Mouse (Mus musculus) MEL (cell line): ENCODE measurements around the gene Tspan4. TPM values are rescaled to one million over a fixed set of nuclear protein-coding genes. Genes with fewer than 3 reads are reported as not detected.

Source experiments
- DNase-seq: peaks from one replicate; pipeline ENCODE4 v3.0.0; 2011; ENCODE audit warnings: low read depth, low spot score
- H3K27ac ChIP-seq: 2 replicates; pipeline ENCODE4 v1.5.1; 2012; ENCODE audit warnings: low read depth, mild to moderate bottlenecking, control low read depth, low read length, moderate library complexity; ENCODE audit not compliant: control insufficient read depth
- H3K27me3 ChIP-seq, 2 experiments: fragments of 150-350 bp in 1 of 2; sonication (generic) in 1 of 2; 2 replicates each; pipeline ENCODE4 v1.6.1; 2012; ENCODE audit warnings: low read length in 2 of 2, mild to moderate bottlenecking in 2 of 2, improper control_type of control experiment in 1 of 2, moderate library complexity in 1 of 2; ENCODE audit not compliant: insufficient read depth in 2 of 2, control insufficient read depth in 1 of 2
- H3K36me3 ChIP-seq, 2 experiments: 2 replicates each; pipeline ENCODE4 v1.6.1; 2012 to 2014; ENCODE audit warnings: low read length in 2 of 2, improper control_type of control experiment in 1 of 2, inconsistent platforms in 1 of 2, mild to moderate bottlenecking in 1 of 2; ENCODE audit not compliant: insufficient read depth in 2 of 2, control insufficient read depth in 1 of 2
- H3K4me1 ChIP-seq, 2 experiments: fragments of 150-350 bp in 1 of 2; sonication (generic) in 1 of 2; 2 replicates each; pipeline ENCODE4 v1.6.1; 2012; ENCODE audit warnings: low read length in 2 of 2, improper control_type of control experiment in 1 of 2, mild to moderate bottlenecking in 1 of 2; ENCODE audit not compliant: insufficient read depth in 2 of 2, control insufficient read depth in 1 of 2
- H3K4me3 ChIP-seq, 2 experiments: fragments of 150-350 bp in 1 of 2; sonication (generic) in 1 of 2; 2 replicates each; pipeline ENCODE4 v1.5.1; 2012; ENCODE audit warnings: low read depth in 2 of 2, low read length in 2 of 2, mild to moderate bottlenecking in 2 of 2, moderate library complexity in 2 of 2, control low read depth in 1 of 2, improper control_type of control experiment in 1 of 2; ENCODE audit not compliant: control insufficient read depth in 1 of 2, insufficient read depth in 1 of 2
- H3K79me2 ChIP-seq: 2 replicates; pipeline ENCODE4 v1.6.1; 2012; ENCODE audit warnings: mild to moderate bottlenecking, low read length, moderate library complexity; ENCODE audit not compliant: control insufficient read depth, poor library complexity, insufficient read depth
- H3K9ac ChIP-seq: 2 replicates; pipeline ENCODE4 v1.6.1; 2012; ENCODE audit warnings: low read depth, mild to moderate bottlenecking, control low read depth, low read length, moderate library complexity; ENCODE audit not compliant: control insufficient read depth, poor library complexity, severe bottlenecking
- H3K9me3 ChIP-seq: fragments of 150-350 bp; sonication (generic); replicated peaks from 2 replicates; pipeline ENCODE4 v1.6.1; 2012; ENCODE audit warnings: mild to moderate bottlenecking, low read length, improper control_type of control experiment, moderate library complexity; ENCODE audit not compliant: insufficient read depth
- BHLHE40 ChIP-seq: IDR thresholded peaks from 2 replicates; pipeline ENCODE4 v1.6.1; 2012; ENCODE audit warnings: low read depth, mild to moderate bottlenecking, inconsistent platforms, low read length, improper control_type of control experiment, borderline replicate concordance
- CHD2 ChIP-seq: IDR thresholded peaks from 2 replicates; pipeline ENCODE4 v1.6.1; 2011; ENCODE audit warnings: low read length, improper control_type of control experiment
- CTCF ChIP-seq, 3 experiments: IDR thresholded peaks in 2 of 3; conservative IDR thresholded peaks in 1 of 3; 2 replicates each; pipeline ENCODE4 v1.5.1; 2011 to 2012; ENCODE audit warnings: low read length in 3 of 3, low read depth in 2 of 3, mild to moderate bottlenecking in 2 of 3, improper control_type of control experiment in 1 of 3, inconsistent platforms in 1 of 3, mixed read lengths in 1 of 3, moderate library complexity in 1 of 3; ENCODE audit not compliant: control insufficient read depth in 1 of 3, insufficient read depth in 1 of 3, poor library complexity in 1 of 3, severe bottlenecking in 1 of 3
- ELF1 ChIP-seq: IDR thresholded peaks from 2 replicates; pipeline ENCODE4 v1.6.1; 2014; ENCODE audit warnings: low read depth, mild to moderate bottlenecking, inconsistent platforms, low read length, improper control_type of control experiment, moderate library complexity
- EP300 ChIP-seq, 2 experiments: IDR thresholded peaks; 2 replicates each; pipeline ENCODE4 v1.6.1; 2011; ENCODE audit warnings: improper control_type of control experiment in 2 of 2, low read length in 2 of 2, low read depth in 1 of 2, mild to moderate bottlenecking in 1 of 2
- ETS1 ChIP-seq: IDR thresholded peaks from 2 replicates; pipeline ENCODE4 v1.6.1; 2012; ENCODE audit warnings: low read depth, mild to moderate bottlenecking, inconsistent platforms, low read length, improper control_type of control experiment, moderate library complexity
- GABPA ChIP-seq: IDR thresholded peaks from 2 replicates; pipeline ENCODE4 v1.6.1; 2012; ENCODE audit warnings: low read depth, mild to moderate bottlenecking, inconsistent platforms, low read length, improper control_type of control experiment, moderate library complexity
- GATA1 ChIP-seq: IDR thresholded peaks from 2 replicates; pipeline ENCODE4 v1.6.1; 2011; ENCODE audit warnings: low read depth, low read length, improper control_type of control experiment
- HCFC1 ChIP-seq: IDR thresholded peaks from 2 replicates; pipeline ENCODE4 v1.6.1; 2012; ENCODE audit warnings: low read depth, mild to moderate bottlenecking, inconsistent platforms, low read length, improper control_type of control experiment, moderate library complexity
- KAT2A ChIP-seq: conservative IDR thresholded peaks from 2 replicates; pipeline ENCODE4 v1.6.1; 2012; ENCODE audit warnings: low read depth, low read length, improper control_type of control experiment, inconsistent platforms
- MAFK ChIP-seq: IDR thresholded peaks from 2 replicates; pipeline ENCODE4 v1.6.1; 2011; ENCODE audit warnings: low read depth, mild to moderate bottlenecking, low read length, improper control_type of control experiment, borderline replicate concordance
- MAX ChIP-seq: IDR thresholded peaks from 2 replicates; pipeline ENCODE4 v1.6.1; 2011; ENCODE audit warnings: low read length, improper control_type of control experiment
- MAZ ChIP-seq: IDR thresholded peaks from 2 replicates; pipeline ENCODE4 v1.6.1; 2012; ENCODE audit warnings: low read depth, mild to moderate bottlenecking, inconsistent platforms, low read length, improper control_type of control experiment
- MXI1 ChIP-seq: IDR thresholded peaks from 2 replicates; pipeline ENCODE4 v1.6.1; 2011; ENCODE audit warnings: mild to moderate bottlenecking, low read depth, low read length, improper control_type of control experiment
- MYC ChIP-seq: IDR thresholded peaks from 2 replicates; pipeline ENCODE4 v1.6.1; 2011; ENCODE audit warnings: low read depth, mild to moderate bottlenecking, low read length, improper control_type of control experiment, moderate library complexity
- NELFE ChIP-seq: IDR thresholded peaks from 2 replicates; pipeline ENCODE4 v1.6.1; 2011; ENCODE audit warnings: low read depth, low read length, improper control_type of control experiment
- NRF1 ChIP-seq: IDR thresholded peaks from 2 replicates; pipeline ENCODE4 v1.6.1; 2014; ENCODE audit warnings: low read depth, mild to moderate bottlenecking, inconsistent platforms, low read length, improper control_type of control experiment, moderate library complexity; ENCODE audit not compliant: poor library complexity, insufficient read depth, severe bottlenecking
- POLR2AphosphoS2 ChIP-seq: IDR thresholded peaks from 2 replicates; pipeline ENCODE4 v1.6.1; 2011; ENCODE audit warnings: low read length, improper control_type of control experiment
- SMC3 ChIP-seq: IDR thresholded peaks from 2 replicates; pipeline ENCODE4 v1.6.1; 2011; ENCODE audit warnings: low read depth, low read length, improper control_type of control experiment
- TBP ChIP-seq: IDR thresholded peaks from 2 replicates; pipeline ENCODE4 v1.8.0; 2011; ENCODE audit warnings: low read depth, low read length, improper control_type of control experiment
- TCF12 ChIP-seq: IDR thresholded peaks from 2 replicates; pipeline ENCODE4 v1.6.1; 2014; ENCODE audit warnings: low read depth, mild to moderate bottlenecking, inconsistent platforms, low read length, improper control_type of control experiment, moderate library complexity
- USF1 ChIP-seq: IDR thresholded peaks from 2 replicates; pipeline ENCODE4 v1.6.1; 2014; ENCODE audit warnings: low read depth, mild to moderate bottlenecking, inconsistent platforms, low read length, improper control_type of control experiment, moderate library complexity
- ZC3H11A ChIP-seq: IDR thresholded peaks from 2 replicates; pipeline ENCODE4 v1.6.1; 2012; ENCODE audit warnings: low read depth, mild to moderate bottlenecking, inconsistent platforms, low read length, improper control_type of control experiment
- ZKSCAN1 ChIP-seq: IDR thresholded peaks from 2 replicates; pipeline ENCODE4 v1.6.1; 2012; ENCODE audit warnings: low read depth, mild to moderate bottlenecking, inconsistent platforms, low read length, improper control_type of control experiment, moderate library complexity
- ZMIZ1 ChIP-seq: IDR thresholded peaks from 2 replicates; pipeline ENCODE4 v1.6.1; 2012; ENCODE audit warnings: low read depth, mild to moderate bottlenecking, inconsistent platforms, low read length, improper control_type of control experiment, moderate library complexity
- ZNF384 ChIP-seq: IDR thresholded peaks from 2 replicates; pipeline ENCODE4 v1.6.1; 2012; ENCODE audit warnings: low read depth, mild to moderate bottlenecking, inconsistent platforms, low read length, improper control_type of control experiment
- polyA plus RNA-seq, 2 experiments: library from polyadenylated mRNA; stranded (reverse) in 1 of 2; unstranded in 1 of 2; fragments of >175 nt in 1 of 2; fragments of >200 nt in 1 of 2; gene quantifications; 2 replicates each; pipeline versions ENCODE4 v1.2.1 to v1.2.4; 2012; ENCODE audit warnings: low replicate concordance in 2 of 2, low read depth in 1 of 2; ENCODE audit not compliant: insufficient read length in 2 of 2, insufficient read depth in 1 of 2, missing spikeins in 1 of 2
- total RNA-seq: library from RNA; depleted of rRNA; stranded (reverse); fragments of 300-350 nt; gene quantifications from 2 replicates; pipeline ENCODE4 v1.2.3, GENCODE M21; 2012

Gene Tspan4
- total and polyA plus RNA-seq, 3 experiments = 97.9 to 110 TPM; not detected in 1

DNA sequence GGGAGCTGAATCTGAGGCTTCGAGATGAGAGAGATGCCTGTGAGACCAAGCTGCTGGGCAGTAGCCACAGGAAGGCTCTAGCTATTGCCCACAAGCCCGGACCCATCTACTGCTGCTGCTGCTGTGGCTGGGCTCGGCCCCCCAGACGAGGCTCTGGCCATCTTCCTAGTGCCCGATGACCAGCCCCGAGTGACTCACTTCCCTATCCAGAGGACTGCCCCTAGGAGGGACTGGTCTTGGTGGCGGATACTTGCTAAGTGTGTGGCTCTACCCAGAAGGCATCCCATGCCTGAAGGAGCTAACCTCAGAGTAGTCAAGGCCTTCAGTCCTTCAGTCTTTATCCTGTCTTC is 9.0 kb upstream of the Tspan4 start:
- no peak for DNase-seq
- Histone ChIP-seq H3K36me3 (peaks cover 0 to 9% of the 10 kb centered on the region in 2 experiments; a peak in 2 of 4 replicates), H3K9ac (no peak overlapping the region), H3K9me3 (no peaks in the 10 kb centered on the region), H3K4me3 (no peak overlapping the region), H3K27ac (no peak overlapping the region), H3K27me3 (no peaks in the 10 kb centered on the region), H3K79me2 (peaks cover 9% of the 10 kb centered on the region), H3K4me1 (peaks cover 5 to 25% of the 10 kb centered on the region in 2 experiments)
- TF ChIP-seq POLR2AphosphoS2 = no peak
- TF ChIP-seq NRF1 = no peak
- TF ChIP-seq KAT2A = no peak
- no peak for TF ChIP-seq ZMIZ1
- no peak for TF ChIP-seq HCFC1
- TF ChIP-seq GABPA = no peak
- TF ChIP-seq ZNF384 = no peak
- TF ChIP-seq SMC3 = no peak
- TF ChIP-seq ETS1 = no peak
- no peak for TF ChIP-seq NELFE
- TF ChIP-seq MAZ = no peak
- no peak for TF ChIP-seq ELF1
- no peak for TF ChIP-seq MAX
- TF ChIP-seq ZKSCAN1 = no peak
- TF ChIP-seq EP300 (IDR thresholded peaks at IDR 0.05; ENCODE audit: low read depth in 1 of 2, low read length in 2 of 2) = no peak
- TF ChIP-seq TCF12 = no peak

- Histone ChIP-seq H3K4me1 (peaks cover 5 to 25% of the 10 kb centered on the region in 2 experiments), H3K27me3 (no peaks in the 10 kb centered on the region), H3K4me3 (peak overlapping the region; percentile 87 to 97), H3K27ac (peak overlapping the region; percentile 46), H3K79me2 (peaks cover 11% of the 10 kb centered on the region), H3K9me3 (no peaks in the 10 kb centered on the region), H3K9ac (peak overlapping the region; percentile 69), H3K36me3 (peaks cover 0 to 9% of the 10 kb centered on the region in 2 experiments; a peak in 2 of 4 replicates)
- TF ChIP-seq MAZ (no peak), ETS1 (no peak), ZC3H11A (no peak), USF1 (no peak), GATA1 (no peak), ZNF384 (no peak), EP300 (IDR thresholded peaks at IDR 0.05; ENCODE audit: low read depth in 1 of 2, low read length in 2 of 2) (no peak), POLR2AphosphoS2 (no peak), ZKSCAN1 (no peak), MYC (no peak), NRF1 (no peak), MAFK (no peak), TBP (no peak), MXI1 (no peak), CTCF (IDR thresholded peaks at IDR 0.05 in 2 of 3, conservative IDR thresholded peaks at IDR 0.05 in 1 of 3; ENCODE audit: control insufficient read depth in 1 of 3, insufficient read depth in 1 of 3, low read depth in 2 of 3, low read length in 3 of 3, poor library complexity in 1 of 3, severe bottlenecking in 1 of 3) (no peak), BHLHE40 (no peak), NELFE (no peak), CHD2 (no peak)
- peak; percentile 22 for DNase-seq
Measured at GRCm38 (mm10) chr7:141466607-141467148, 8.4 kb upstream of the Tspan4 start.
